Mouse (Mus musculus) neutrophil, adult 65 days (primary cell): ENCODE data around the gene Spag6l. TPM values are rescaled to one million over a fixed set of nuclear protein-coding genes. Genes with fewer than 3 reads are reported as not detected.

Source experiments
- total RNA-seq: library from RNA; stranded (reverse); gene quantifications from 2 replicates; pipeline ENCODE4 v1.2.4, GENCODE M21; 2023

Spag6l gene
- total RNA-seq = 4.9 and 6.5 TPM in 2 replicates

DNA sequence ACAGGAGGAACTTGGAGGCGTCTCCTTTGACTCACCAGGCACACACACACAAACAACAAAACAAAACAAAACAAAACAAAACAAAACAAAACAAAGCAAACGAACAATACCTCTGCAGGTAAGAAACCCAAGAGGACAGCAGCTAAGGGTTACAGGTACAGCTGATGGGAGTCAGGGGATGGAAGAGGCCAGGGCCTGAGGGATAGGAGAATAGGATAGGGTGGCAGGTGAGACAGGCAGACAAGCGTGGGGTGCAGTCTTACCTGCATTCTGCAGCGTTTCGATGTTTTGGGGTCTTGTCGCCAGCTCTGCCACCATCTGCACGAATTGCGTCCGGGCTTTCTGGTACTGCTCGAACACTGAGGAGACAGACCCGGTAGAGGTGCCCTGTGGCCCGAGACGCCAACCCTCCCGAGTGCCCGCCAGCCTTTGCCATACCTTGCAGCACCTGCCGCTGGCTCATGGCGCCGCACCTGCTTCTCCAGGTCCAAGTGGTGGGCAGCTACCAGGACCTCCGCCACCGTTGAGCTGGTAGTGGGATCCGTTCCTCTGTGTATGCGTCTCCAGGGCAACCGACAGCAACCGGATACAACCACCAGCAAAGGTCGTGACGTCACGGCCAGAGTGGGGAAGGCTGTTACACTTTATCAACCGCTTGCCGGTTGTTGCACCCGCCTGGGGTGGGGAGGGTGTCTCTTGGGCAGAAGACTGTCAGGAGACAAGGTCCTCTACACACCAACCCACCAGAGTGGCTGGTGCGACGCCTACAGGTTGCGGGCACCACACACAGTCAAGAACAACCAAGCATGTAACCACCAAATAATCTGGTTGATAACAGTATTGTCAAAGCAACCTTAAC is at the start of gene Spag6l:
Gene Spag6l, minus strand, starts transcription at position 700 of the 859 bp plus-strand sequence.

DNA sequence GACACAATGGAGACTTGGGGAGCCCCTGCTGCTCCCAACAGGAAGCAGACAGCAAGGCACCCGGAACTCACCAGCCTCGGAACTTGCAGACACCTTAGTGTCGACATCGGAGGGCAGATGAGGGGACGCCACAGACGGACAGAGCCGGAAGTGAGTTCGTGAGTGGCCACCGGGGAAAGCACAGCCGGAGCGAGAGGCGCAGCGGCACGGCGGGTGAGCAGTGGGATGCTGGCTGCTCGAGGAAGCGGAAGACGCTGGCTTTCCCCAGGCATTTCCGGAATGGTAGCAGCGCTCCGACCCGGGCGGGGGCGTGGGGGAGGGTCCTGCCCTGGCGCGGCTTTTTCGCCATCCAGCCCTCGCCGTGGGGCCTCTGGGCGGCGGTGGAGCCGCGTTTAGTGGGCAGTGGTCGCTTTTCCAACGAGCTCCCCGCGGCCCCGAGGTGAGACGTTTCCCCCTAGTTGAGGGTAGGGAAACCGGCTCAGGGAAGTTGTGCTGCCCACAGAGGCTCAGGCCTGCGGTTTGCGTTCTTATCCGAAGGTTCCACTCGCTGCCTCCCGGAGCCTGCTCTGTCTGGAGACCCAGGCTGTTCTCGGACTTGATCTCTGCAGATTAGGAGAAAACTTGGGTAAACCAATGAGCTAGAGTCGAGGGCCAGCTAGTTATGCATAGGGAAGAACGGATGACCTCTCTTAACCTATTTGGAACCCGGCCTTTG is 41.5 kb upstream of the Spag6l start, which contains the start of the genes Top3b and Vpreb1:
Gene Top3b, plus strand, starts transcription at position 120 of the 715 bp plus-strand sequence.
Gene Vpreb1, minus strand, starts transcription at position 227 of the 715 bp plus-strand sequence.

GRCm38 (mm10) chr16:16863978-16864377 is 34.7 kb upstream of the Spag6l start, which contains the start of gene Igll1:
Gene Igll1, minus strand, starts transcription at chr16:16863985.

Other genes with a start within 250 kb of the Spag6l start
- gene Fgd4, start 228.9 kb downstream of the Spag6l start, total RNA-seq = 122 and 125 TPM in 2 replicates
- gene Olfr19, start 153.1 kb downstream of the Spag6l start, total RNA-seq = not detected in 2 replicates
- gene Igll1, start 34.5 kb upstream of the Spag6l start, total RNA-seq = 1.2 and 5.5 TPM in 2 replicates
- gene Top3b, start 41.3 kb upstream of the Spag6l start, total RNA-seq = 83.2 and 103 TPM in 2 replicates
- gene Vpreb1, start 41.4 kb upstream of the Spag6l start, total RNA-seq = 1.4 and 2.7 TPM in 2 replicates
- gene Ppm1f, start 67.0 kb upstream of the Spag6l start, total RNA-seq = 7.5 and 8.2 TPM in 2 replicates
- 103 and 113 TPM in 2 replicates for gene Mapk1, start 153.9 kb upstream of the Spag6l start, total RNA-seq
- gene Ypel1, start 240.2 kb upstream of the Spag6l start, total RNA-seq = 0.28 and 0.48 TPM in 2 replicates